Mouse (Mus musculus) gastrocnemius, adult 2 months (tissue): ENCODE measurements around the gene Rnf5. TPM values are rescaled to one million over a fixed set of nuclear protein-coding genes. Genes with fewer than 3 reads are reported as not detected.
A peak's percentile ranks its signal among the peaks of the same experiment; 100 is the strongest.

Experiments used
- DNase-seq: peaks from one replicate; pipeline ENCODE4 v3.0.0; 2022
- H3K27ac ChIP-seq: fragments of 200-600 bp; 2 replicates; pipeline ENCODE4 v1.8.1; 2022; ENCODE audit warnings: mild to moderate bottlenecking
- H3K4me3 ChIP-seq: fragments of 200-600 bp; 2 replicates; pipeline ENCODE4 v1.8.1; 2022; ENCODE audit warnings: mild to moderate bottlenecking, moderate library complexity
- CTCF ChIP-seq: fragments of 200-600 bp; IDR thresholded peaks from 2 replicates; pipeline ENCODE4 v1.8.1; 2022; ENCODE audit warnings: antibody characterized with exemption, mild to moderate bottlenecking, moderate library complexity
- intact Hi-C: fragments of 180-260 bp; cut with DNase I; formaldehyde crosslinking; loops from one replicate; pipeline ENCODE4 v1.15.1; 2025
- long read RNA-seq, 2 experiments: library from polyadenylated mRNA; stranded (forward); transcript quantifications; one replicate each; pipeline ENCODE4 v2.0.0; 2021
- total RNA-seq, 2 experiments: library from RNA; stranded (reverse); gene quantifications; 2 replicates each; pipeline ENCODE4 v1.2.3; 2021

Gene Rnf5
- 10 to 100 TPM; 16.8 to 24.0 TPM for total RNA-seq
- long read RNA-seq, experiment 1, transcript Rnf5-201 (6 exons, 1,238 nt) = major isoform, 50 of 57 reads
- long read RNA-seq, experiment 1, partial matches to known transcripts = 2 of 57 reads
- long read RNA-seq, experiment 1, other reads (novel, unspliced or antisense) = 4 of 57 reads
- long read RNA-seq, experiment 2, transcript Rnf5-201 (6 exons, 1,238 nt) = major isoform, 52 of 58 reads
- long read RNA-seq, experiment 2, partial matches to known transcripts = 0 of 58 reads
- long read RNA-seq, experiment 2, other reads (novel, unspliced or antisense) = 3 of 58 reads

GRCm38 (mm10) chr17:34603375-34604060 is at the start of gene Rnf5:
Rnf5 (minus strand) TSS chr17:34603690.
- Histone ChIP-seq H3K27ac (peak within 1 kb of the TSS; percentile 96), H3K4me3 (peak within 1 kb of the TSS; percentile 99)
- intact Hi-C loops = loop anchor here (2.0 kb wide), 1 partner anchor 23 kb away; no protein-coding TSS in a partner anchor
- TF ChIP-seq CTCF = no peak
- peak; percentile 97 for DNase-seq

GRCm38 (mm10) chr17:34652985-34653384 is 49.5 kb upstream of the Rnf5 start:
- TF ChIP-seq CTCF = no peak
- H3K27ac ChIP-seq = no peak overlapping the region
- no peak for DNase-seq
- no peak overlapping the region for H3K4me3 ChIP-seq
- intact Hi-C loops = no loop called here

GRCm38 (mm10) chr17:34652546-34652945 is 49.1 kb upstream of the Rnf5 start:
- intact Hi-C loops = no loop called here
- no peak overlapping the region for H3K4me3 ChIP-seq
- TF ChIP-seq CTCF = no peak
- no peak overlapping the region for H3K27ac ChIP-seq
- peak; percentile 23 for DNase-seq

GRCm38 (mm10) chr17:34651507-34652221 is 48.2 kb upstream of the Rnf5 start:
- peak; percentile 61 for TF ChIP-seq CTCF
- peak; percentile 66 for DNase-seq
- intact Hi-C loops = no loop called here
- H3K27ac ChIP-seq = no peak overlapping the region
- no peak overlapping the region for H3K4me3 ChIP-seq

GRCm38 (mm10) chr17:34650781-34651180 is 47.3 kb upstream of the Rnf5 start:
- no peak for TF ChIP-seq CTCF
- H3K27ac ChIP-seq = no peak overlapping the region
- intact Hi-C loops = no loop called here

GRCm38 (mm10) chr17:34649106-34649864 is 45.8 kb upstream of the Rnf5 start:
- no peak for TF ChIP-seq CTCF
- intact Hi-C loops = loop anchor here (10.0 kb wide), 1 partner anchor 186 kb away; the partner anchor contains the start of genes Dxo and Stk19
- Histone ChIP-seq H3K4me3 (no peak overlapping the region), H3K27ac (no peak overlapping the region)
- DNase-seq = no peak

More at GRCm38 (mm10) chr17:34650781-34651180, 47.3 kb upstream of the Rnf5 start:
- H3K4me3 ChIP-seq = no peak overlapping the region
- DNase-seq = no peak

GRCm38 (mm10) chr17:34648141-34648890 is 44.8 kb upstream of the Rnf5 start:
- TF ChIP-seq CTCF = no peak

GRCm38 (mm10) chr17:34646906-34647787 is 43.7 kb upstream of the Rnf5 start, which contains the start of gene Atf6b:
Atf6b (plus strand) TSS chr17:34647146.
- peak within 1 kb of the TSS; percentile 92 for H3K27ac ChIP-seq
- TF ChIP-seq CTCF = no peak
- peak; percentile 98 for DNase-seq
- H3K4me3 ChIP-seq = peak within 1 kb of the TSS; percentile 94
- intact Hi-C loops = loop anchor here (10.0 kb wide), 1 partner anchor 188 kb away; the partner anchor contains the start of genes Dxo and Stk19

More at GRCm38 (mm10) chr17:34648141-34648890, 44.8 kb upstream of the Rnf5 start:
- H3K4me3 ChIP-seq = peak overlapping the region; percentile 94
- H3K27ac ChIP-seq = no peak overlapping the region
- intact Hi-C loops = loop anchor here (10.0 kb wide), 1 partner anchor 186 kb away; the partner anchor contains the start of genes Dxo and Stk19
- peak; percentile 16 for DNase-seq

- peak overlapping the region; percentile 91 for H3K27ac ChIP-seq
- peak; percentile 45 for DNase-seq
- intact Hi-C loops = loop anchor here (10.0 kb wide), 1 partner anchor 189 kb away; the partner anchor contains the start of genes Dxo and Stk19
- peak overlapping the region; percentile 94 for H3K4me3 ChIP-seq
- TF ChIP-seq CTCF = no peak
These were observed 42.5 kb upstream of the Rnf5 start for GRCm38 (mm10) chr17:34645831-34646511.
